Mouse (Mus musculus) olfactory bulb, adult 2 months (tissue): Measurements from ENCODE around the gene Mknk1.

Experiments
- CTCF ChIP-seq: fragments of 200-500 bp; IDR thresholded peaks from 2 replicates; pipeline ENCODE4 v1.5.1; 2012; ENCODE audit warnings: low read depth, mild to moderate bottlenecking, low read length, moderate library complexity; ENCODE audit not compliant: insufficient read depth
- POLR2A ChIP-seq: fragments of 200-500 bp; IDR thresholded peaks from 2 replicates; pipeline ENCODE4 v1.6.1; 2012; ENCODE audit warnings: mild to moderate bottlenecking, low read depth, low read length, moderate library complexity; ENCODE audit not compliant: insufficient read depth

DNA sequence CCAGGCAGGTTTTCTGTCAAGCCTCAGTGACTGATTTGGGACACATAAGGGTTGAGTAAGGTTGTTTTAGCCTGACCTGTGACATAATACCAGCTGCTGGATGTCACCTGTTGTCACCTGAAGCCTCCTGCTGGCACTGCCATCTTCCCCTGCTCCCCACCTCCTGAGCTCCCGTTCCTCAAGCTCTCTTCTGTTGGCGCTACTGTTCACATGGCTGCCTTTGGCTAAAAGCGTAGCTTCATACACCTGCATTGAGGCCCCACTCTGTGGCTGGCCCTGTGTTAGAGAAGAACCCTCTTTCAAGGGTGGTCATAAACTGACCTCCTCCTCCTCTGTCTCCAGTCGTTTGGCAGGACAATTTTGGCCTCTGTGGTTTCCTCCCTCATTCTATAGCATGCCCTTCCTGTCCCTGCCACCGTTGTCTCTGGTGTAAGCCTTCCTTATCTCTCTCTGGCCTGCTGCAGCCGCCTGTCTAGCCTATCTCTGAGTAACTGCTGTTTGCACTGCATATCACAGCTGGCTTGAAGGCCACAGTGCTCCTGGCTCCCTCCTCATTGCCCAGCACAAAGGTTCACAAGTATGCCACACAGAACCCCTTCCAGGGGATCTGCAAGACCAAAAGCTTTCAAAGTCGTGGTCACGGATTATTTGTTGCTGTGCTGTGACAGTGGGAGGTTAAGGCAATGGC lies 10.1 kb downstream of the Mknk1 start:
- TF ChIP-seq CTCF (no peak), POLR2A (no peak)
